Mouse (Mus musculus): ENCODE measurements around the gene Cox8b.
A peak's percentile ranks its signal among the peaks of the same experiment; 100 is the strongest.

Cox8b gene

GRCm38 (mm10) chr7:140860728-140861127, 39.5 kb downstream of the Cox8b start:
- no peak for DNase-seq (ENCODE audit: low spot score)

GRCm38 (mm10) chr7:140859997-140860396, 40.2 kb downstream of the Cox8b start:
- DNase-seq (ENCODE audit: low spot score) = no peak

GRCm38 (mm10) chr7:140858746-140859145, 41.5 kb downstream of the Cox8b start:
- no peak for DNase-seq (ENCODE audit: low spot score)

GRCm38 (mm10) chr7:140857550-140858505, 42.4 kb downstream of the Cox8b start, which contains the start of gene Bet1l:
Bet1l (minus strand) TSS chr7:140857577.
- no peak for DNase-seq (ENCODE audit: low spot score)

- peak; percentile 89 for DNase-seq (ENCODE audit: low spot score)
Measured at GRCm38 (mm10) chr7:140856785-140857549, 43.3 kb downstream of the Cox8b start, which contains the start of gene Ric8a. Ric8a (plus strand) TSS chr7:140856957.

GRCm38 (mm10) chr7:140855860-140856784, 44.1 kb downstream of the Cox8b start, which contains the start of gene Gm45785:
Gm45785 (minus strand) TSS chr7:140856331.
- DNase-seq (ENCODE audit: low spot score) = peak; percentile 78

- no peak for DNase-seq (ENCODE audit: low spot score)
Measured at GRCm38 (mm10) chr7:140855181-140855580, 45.1 kb downstream of the Cox8b start.

GRCm38 (mm10) chr7:140854483-140854882, 45.8 kb downstream of the Cox8b start:
- no peak for DNase-seq (ENCODE audit: low spot score)

GRCm38 (mm10) chr7:140853386-140853785, 46.9 kb downstream of the Cox8b start:
- DNase-seq (ENCODE audit: low spot score) = no peak

- DNase-seq (ENCODE audit: low spot score) = no peak
Measured at GRCm38 (mm10) chr7:140851916-140852315, 48.3 kb downstream of the Cox8b start.

All from testis, postnatal 10 days (tissue).